Mouse (Mus musculus) liver, embryonic 11.5 days (tissue): ENCODE results near the gene Pkdrej. TPM values are rescaled to one million over a fixed set of nuclear protein-coding genes. Genes with fewer than 3 reads are reported as not detected.
"Not testable (repeated sequence)": the region's sequence is repeated elsewhere in the genome, so short reads cannot be mapped to it uniquely, and the experiment has no call there.

ENCODE experiments used
- ATAC-seq: fragments of 200-750 bp; cut with Nextera tagmentation; replicated peaks from 2 replicates; pipeline ENCODE4 v1.8.0; 2017; ENCODE audit warnings: moderate number of reproducible peaks, mild to moderate bottlenecking, moderate TSS enrichment, moderate library complexity; ENCODE audit not compliant: low FRiP score
- DNase-seq: peaks from one replicate; pipeline ENCODE4 v3.0.0-alpha.2; 2017; ENCODE audit warnings: low spot score
- H3K27ac ChIP-seq: fragments of 300-500 bp; sonication (generic); 2 replicates; pipeline ENCODE4 v1.5.1; 2014; ENCODE audit warnings: mild to moderate bottlenecking, low read depth, low read length, control low read depth
- H3K27me3 ChIP-seq: fragments of 300-500 bp; sonication (generic); replicated peaks from 2 replicates; pipeline ENCODE4 v1.6.1; 2014; ENCODE audit warnings: low read length, mixed read lengths; ENCODE audit not compliant: control insufficient read depth, insufficient read depth
- H3K36me3 ChIP-seq: fragments of 300-500 bp; sonication (generic); 2 replicates; pipeline ENCODE4 v1.6.1; 2014; ENCODE audit warnings: mild to moderate bottlenecking, low read length, moderate library complexity, mixed read lengths; ENCODE audit not compliant: control insufficient read depth, insufficient read depth
- H3K4me1 ChIP-seq: fragments of 300-500 bp; sonication (generic); replicated peaks from 2 replicates; pipeline ENCODE4 v1.6.1; 2014; ENCODE audit warnings: low read length, mixed read lengths; ENCODE audit not compliant: control insufficient read depth, insufficient read depth
- H3K4me2 ChIP-seq: fragments of 300-500 bp; sonication (generic); 2 replicates; pipeline ENCODE4 v1.6.1; 2014; ENCODE audit warnings: mild to moderate bottlenecking, control low read depth, moderate library complexity
- H3K4me3 ChIP-seq: fragments of 300-500 bp; sonication (generic); 2 replicates; pipeline ENCODE4 v1.5.1; 2014; ENCODE audit warnings: low read depth, low read length, control low read depth
- H3K9ac ChIP-seq: fragments of 300-500 bp; sonication (generic); 2 replicates; pipeline ENCODE4 v1.6.1; 2014; ENCODE audit warnings: low read depth, low read length, control low read depth
- H3K9me3 ChIP-seq: fragments of 300-500 bp; sonication (generic); 2 replicates; pipeline ENCODE4 v1.6.1; 2016; ENCODE audit warnings: low read length, inconsistent platforms, mixed read lengths; ENCODE audit not compliant: control insufficient read depth
- WGBS: fragments of 180-500 bp; shearing (Covaris S2); extraction: QIAGEN DNeasy Blood & Tissue Kit; methylation state at CpG from one replicate; pipeline ENCODE4 v1.1.7; 2014; 5-methylcytosine and 5-hydroxymethylcytosine counted together
- polyA plus RNA-seq: library from polyadenylated mRNA; unstranded; fragments of >200 nt; fragmentation: Nextera tagmentation; extraction: Ambion mirVana; gene quantifications from 2 replicates; pipeline ENCODE4 v1.2.1, GENCODE M21; 2014

The Pkdrej gene
- polyA plus RNA-seq = 0.11 and 0.21 TPM in 2 replicates

- H3K9me3 ChIP-seq = no peaks in the 10 kb centered on the region; the same call in 1 of the 2 replicates
- 0 out of 2 replicates have a peak within 1 kb of the TSS, but pooled peaks have one; percentile 13 for H3K27ac ChIP-seq
- H3K4me1 ChIP-seq = 0 out of 2 replicates have a peak, but pooled peaks cover 8% of the 10 kb centered on the region
- H3K9ac ChIP-seq = peak within 1 kb of the TSS; percentile 72
- H3K27me3 ChIP-seq = peaks cover 37% of the 10 kb centered on the region
- peak within 1 kb of the TSS; percentile 59 for H3K4me3 ChIP-seq
- peak within 1 kb of the TSS; percentile 92 for H3K4me2 ChIP-seq
- peak; percentile 73 for ATAC-seq
- 2% methylated on average over 64 of the region's 65 CpGs for WGBS
- DNase-seq = peak; percentile 50
- H3K36me3 ChIP-seq = no peaks in the 10 kb centered on the region
Measured at GRCm38 (mm10) chr15:85821203-85822010, at the start of gene Pkdrej. TSS of gene Pkdrej (minus strand) at chr15:85821734.

GRCm38 (mm10) chr15:85867696-85868095, 46.2 kb upstream of the Pkdrej start:
- ATAC-seq = peak; percentile 57
- 55% methylated on average over 6 of the region's 6 CpGs for WGBS
- no peak overlapping the region for H3K4me3 ChIP-seq
- H3K9ac ChIP-seq = no peak overlapping the region
- no peaks in the 10 kb centered on the region for H3K27me3 ChIP-seq
- no peak overlapping the region for H3K27ac ChIP-seq
- H3K4me2 ChIP-seq = no peak overlapping the region
- DNase-seq = peak; percentile 52
- no peaks in the 10 kb centered on the region for H3K9me3 ChIP-seq
- peaks cover 77% of the 10 kb centered on the region for H3K36me3 ChIP-seq
- no peaks in the 10 kb centered on the region for H3K4me1 ChIP-seq

- not testable (repeated sequence) for H3K4me1 ChIP-seq, H3K9me3 ChIP-seq, ATAC-seq, H3K9ac ChIP-seq, H3K27ac ChIP-seq, DNase-seq, H3K4me2 ChIP-seq, H3K27me3 ChIP-seq, H3K4me3 ChIP-seq
- peaks cover 72% of the 10 kb centered on the region for H3K36me3 ChIP-seq
- WGBS = 92% methylated on average over 7 of the region's 7 CpGs
Measured at GRCm38 (mm10) chr15:85865913-85866312, 44.4 kb upstream of the Pkdrej start.

GRCm38 (mm10) chr15:85859490-85860031, 38.0 kb upstream of the Pkdrej start, which contains the start of gene Gtse1:
TSS of gene Gtse1 (plus strand) at chr15:85859745.
- peak within 1 kb of the TSS; percentile 73 for H3K4me2 ChIP-seq
- H3K9ac ChIP-seq = peak within 1 kb of the TSS; percentile 88
- H3K4me1 ChIP-seq = peaks cover 9% of the 10 kb centered on the region; the same call in 1 of the 2 replicates
- under 1% methylated on average over 42 of the region's 42 CpGs for WGBS
- ATAC-seq (peak; percentile 99), DNase-seq (peak; percentile 86)
- H3K9me3 ChIP-seq = no peaks in the 10 kb centered on the region
- peak within 1 kb of the TSS; percentile 83 for H3K4me3 ChIP-seq
- peak within 1 kb of the TSS; percentile 60; the same call in 1 of the 2 replicates for H3K27ac ChIP-seq
- H3K27me3 ChIP-seq = no peaks in the 10 kb centered on the region
- H3K36me3 ChIP-seq = peaks cover 25% of the 10 kb centered on the region

GRCm38 (mm10) chr15:85858980-85859489, 37.5 kb upstream of the Pkdrej start:
- no peak overlapping the region; the same call in 1 of the 2 replicates for H3K27ac ChIP-seq
- peak; percentile 43 for DNase-seq

GRCm38 (mm10) chr15:85851656-85852392, 30.3 kb upstream of the Pkdrej start:
- 74% methylated on average over 12 of the region's 12 CpGs for WGBS
- H3K4me1 ChIP-seq = no peaks in the 10 kb centered on the region
- no peak overlapping the region for H3K4me2 ChIP-seq
- H3K9ac ChIP-seq = no peak overlapping the region
- no peaks in the 10 kb centered on the region for H3K36me3 ChIP-seq
- no peaks in the 10 kb centered on the region for H3K27me3 ChIP-seq
- no peaks in the 10 kb centered on the region for H3K9me3 ChIP-seq
- DNase-seq (no peak), ATAC-seq (no peak)
- no peak overlapping the region for H3K27ac ChIP-seq
- no peak overlapping the region for H3K4me3 ChIP-seq

More at GRCm38 (mm10) chr15:85858980-85859489, 37.5 kb upstream of the Pkdrej start:
- no peaks in the 10 kb centered on the region for H3K27me3 ChIP-seq
- H3K4me2 ChIP-seq = peak overlapping the region; percentile 71
- no peak for ATAC-seq
- H3K36me3 ChIP-seq = peaks cover 19% of the 10 kb centered on the region
- H3K9me3 ChIP-seq = no peaks in the 10 kb centered on the region
- WGBS = 14% methylated on average over 15 of the region's 15 CpGs
- H3K9ac ChIP-seq = peak overlapping the region; percentile 88
- H3K4me1 ChIP-seq = peaks cover 9% of the 10 kb centered on the region; the same call in 1 of the 2 replicates
- peak overlapping the region; percentile 83 for H3K4me3 ChIP-seq

GRCm38 (mm10) chr15:85845071-85845470, 23.5 kb upstream of the Pkdrej start:
- Histone ChIP-seq H3K36me3 (no peaks in the 10 kb centered on the region), H3K9me3 (no peaks in the 10 kb centered on the region), H3K4me3 (no peak overlapping the region), H3K27me3 (no peaks in the 10 kb centered on the region), H3K9ac (no peak overlapping the region), H3K27ac (no peak overlapping the region), H3K4me2 (no peak overlapping the region), H3K4me1 (no peaks in the 10 kb centered on the region; the same call in 1 of the 2 replicates)
- DNase-seq (no peak), ATAC-seq (no peak)

- Histone ChIP-seq H3K4me2 (no peak overlapping the region), H3K9ac (no peak overlapping the region), H3K27ac (no peak overlapping the region), H3K4me1 (no peaks in the 10 kb centered on the region; the same call in 1 of the 2 replicates), H3K9me3 (no peaks in the 10 kb centered on the region), H3K36me3 (no peaks in the 10 kb centered on the region), H3K4me3 (no peak overlapping the region), H3K27me3 (no peaks in the 10 kb centered on the region)
- ATAC-seq (peak; percentile 43; the same call in 1 of the 2 replicates), DNase-seq (no peak)
- 65% methylated on average over 5 of the region's 5 CpGs for WGBS
Measured at GRCm38 (mm10) chr15:85841796-85842360, 20.3 kb upstream of the Pkdrej start.
